Mouse (Mus musculus) right cerebral cortex, postnatal 36 days (tissue): Measurements from ENCODE around the gene Nsun3.
"Not testable (repeated sequence)": the region's sequence is repeated elsewhere in the genome, so short reads cannot be mapped to it uniquely, and the experiment has no call there.

ENCODE experiments used
- DNase-seq, 2 experiments: peaks; one replicate each; pipeline ENCODE4 v3.0.0; 2022; ENCODE audit warnings: low spot score in 2 of 2, mixed read lengths in 1 of 2

The Nsun3 gene

GRCm38 (mm10) chr16:62753597-62753996, 33.0 kb downstream of the Nsun3 start:
- DNase-seq, result no peak

- DNase-seq, result no peak
These were observed 33.5 kb downstream of the Nsun3 start for GRCm38 (mm10) chr16:62753079-62753478.

- DNase-seq, result no peak
These were observed 40.7 kb downstream of the Nsun3 start for GRCm38 (mm10) chr16:62745875-62746274.

GRCm38 (mm10) chr16:62734359-62734758, 52.3 kb downstream of the Nsun3 start:
- DNase-seq, result no peak

- no peak for DNase-seq
These were observed 56.3 kb downstream of the Nsun3 start for GRCm38 (mm10) chr16:62730291-62730690.

GRCm38 (mm10) chr16:62729846-62730245, 56.8 kb downstream of the Nsun3 start:
- DNase-seq, result no peak

GRCm38 (mm10) chr16:62718255-62718654, 68.4 kb downstream of the Nsun3 start:
- DNase-seq, result not testable (repeated sequence)

- DNase-seq, result no peak
These were observed 96.2 kb downstream of the Nsun3 start for GRCm38 (mm10) chr16:62690436-62690835.

GRCm38 (mm10) chr16:62686073-62686472, 100.5 kb downstream of the Nsun3 start:
- no peak for DNase-seq

GRCm38 (mm10) chr16:62685494-62685893, 101.1 kb downstream of the Nsun3 start:
- DNase-seq, result no peak
